Mouse (Mus musculus) myocyte (in vitro differentiated cells): ENCODE data around the gene Vill.

Experiments
- CEBPB ChIP-seq: IDR thresholded peaks from 2 replicates; pipeline ENCODE4 v1.6.1; 2011; ENCODE audit warnings: mild to moderate bottlenecking, moderate library complexity; ENCODE audit not compliant: poor library complexity, insufficient read depth, severe bottlenecking
- MAX ChIP-seq: IDR thresholded peaks from one replicate; pipeline ENCODE4 v1.6.1; 2011; ENCODE audit warnings: low read depth, mild to moderate bottlenecking, control low read depth
- MYOD1 ChIP-seq, 3 experiments: IDR thresholded peaks; one replicate each; pipeline ENCODE4 v1.6.1; 2011; ENCODE audit warnings: control low read depth in 2 of 3, low read depth in 2 of 3, mild to moderate bottlenecking in 2 of 3, moderate library complexity in 1 of 3; ENCODE audit not compliant: insufficient read length in 2 of 3, control insufficient read depth in 1 of 3
- MYOG ChIP-seq, 3 experiments: IDR thresholded peaks; one replicate each; pipeline ENCODE4 v1.6.1; 2011; ENCODE audit warnings: control low read depth in 2 of 3, low read depth in 2 of 3, mild to moderate bottlenecking in 2 of 3; ENCODE audit not compliant: insufficient read length in 2 of 3, control insufficient read depth in 1 of 3, insufficient read depth in 1 of 3
- POLR2A ChIP-seq: IDR thresholded peaks from one replicate; pipeline ENCODE4 v1.6.1; 2011; ENCODE audit warnings: low read depth, mild to moderate bottlenecking, control low read depth, moderate library complexity; ENCODE audit not compliant: insufficient read length
- TCF12 ChIP-seq: IDR thresholded peaks from one replicate; pipeline ENCODE4 v1.6.1; 2011; ENCODE audit warnings: mild to moderate bottlenecking, control low read depth; ENCODE audit not compliant: poor library complexity, insufficient read depth, severe bottlenecking
- USF1 ChIP-seq: IDR thresholded peaks from one replicate; pipeline ENCODE4 v1.6.1; 2011; ENCODE audit warnings: low read depth, mild to moderate bottlenecking, control low read depth, moderate library complexity

GRCm38 (mm10) chr9:119120168-119120560 lies 67.6 kb downstream of the Vill start:
- TF ChIP-seq MAX: no peak
- no peak for TF ChIP-seq USF1
- no peak for TF ChIP-seq CEBPB
- TF ChIP-seq POLR2A: no peak
- TF ChIP-seq TCF12: no peak
- no peak for TF ChIP-seq MYOG (IDR thresholded peaks at IDR 0.05; ENCODE audit: control insufficient read depth in 1 of 3, insufficient read depth in 1 of 3, insufficient read length in 2 of 3, low read depth in 2 of 3)
- TF ChIP-seq MYOD1 (IDR thresholded peaks at IDR 0.05; ENCODE audit: control insufficient read depth in 1 of 3, insufficient read length in 2 of 3, low read depth in 2 of 3): no peak
